Mouse (Mus musculus): ENCODE results near the gene Sugct. TPM values are rescaled to one million over a fixed set of nuclear protein-coding genes. Genes with fewer than 3 reads are reported as not detected.

Gene Sugct
- total RNA-seq, 1 experiment = 0.80 TPM

- H3K4me1 ChIP-seq (ENCODE audit: control insufficient read depth in 2 of 2, insufficient read depth in 2 of 2, low read length in 2 of 2, poor library complexity in 1 of 2) = no peaks in the 10 kb centered on the region
- H3K36me3 ChIP-seq (ENCODE audit: control insufficient read depth, insufficient read depth, low read length, poor library complexity, severe bottlenecking) = no peaks in the 10 kb centered on the region
- H3K9ac ChIP-seq (ENCODE audit: insufficient read depth, low read depth, low read length, poor library complexity, severe bottlenecking) = no peak overlapping the region
- TF ChIP-seq ZC3H11A (IDR thresholded peaks at IDR 0.05; ENCODE audit: borderline replicate concordance, low read depth, low read length) = no peak
- DNase-seq (ENCODE audit: low read depth, low spot score) = no peak
- H3K27ac ChIP-seq (ENCODE audit: insufficient read depth, low read depth, low read length, poor library complexity, severe bottlenecking) = no peak overlapping the region
- H3K9me3 ChIP-seq (ENCODE audit: control insufficient read depth, insufficient read depth, low read depth, low read length) = no peaks in the 10 kb centered on the region
- H3K4me3 ChIP-seq (ENCODE audit: insufficient read depth in 1 of 2, low read depth in 1 of 2, low read length in 2 of 2, poor library complexity in 1 of 2, severe bottlenecking in 1 of 2) = no peak overlapping the region
- in situ Hi-C loops (cut with MboI; ENCODE audit: low sequenced_read_pairs in 2 of 2, unreplicated experiment in 2 of 2) = no loop called here
Observed at GRCm38 (mm10) chr13:17216524-17216923, 478.8 kb downstream of the Sugct start.

GRCm38 (mm10) chr13:17212681-17213080, 482.7 kb downstream of the Sugct start:
- no peaks in the 10 kb centered on the region for H3K36me3 ChIP-seq (ENCODE audit: control insufficient read depth, insufficient read depth, low read length, poor library complexity, severe bottlenecking)
- in situ Hi-C loops (cut with MboI; ENCODE audit: low sequenced_read_pairs in 2 of 2, unreplicated experiment in 2 of 2) = no loop called here
- TF ChIP-seq MAFK (IDR thresholded peaks at IDR 0.05; ENCODE audit: insufficient read depth, low read depth, low read length) (no peak), CHD2 (IDR thresholded peaks at IDR 0.05; ENCODE audit: low read depth, low read length) (no peak), ZNF384 (IDR thresholded peaks at IDR 0.05; ENCODE audit: low read depth, low read length) (no peak), ZC3H11A (IDR thresholded peaks at IDR 0.05; ENCODE audit: borderline replicate concordance, low read depth, low read length) (no peak), HCFC1 (IDR thresholded peaks at IDR 0.05; ENCODE audit: borderline replicate concordance, insufficient read depth, low read length) (no peak)
- no peak overlapping the region for H3K27ac ChIP-seq (ENCODE audit: insufficient read depth, low read depth, low read length, poor library complexity, severe bottlenecking)
- no peak for DNase-seq (ENCODE audit: low read depth, low spot score)
- H3K4me3 ChIP-seq (ENCODE audit: insufficient read depth in 1 of 2, low read depth in 1 of 2, low read length in 2 of 2, poor library complexity in 1 of 2, severe bottlenecking in 1 of 2) = no peak overlapping the region
- no peaks in the 10 kb centered on the region for H3K4me1 ChIP-seq (ENCODE audit: control insufficient read depth in 2 of 2, insufficient read depth in 2 of 2, low read length in 2 of 2, poor library complexity in 1 of 2)
- H3K9me3 ChIP-seq (ENCODE audit: control insufficient read depth, insufficient read depth, low read depth, low read length) = no peaks in the 10 kb centered on the region
- H3K9ac ChIP-seq (ENCODE audit: insufficient read depth, low read depth, low read length, poor library complexity, severe bottlenecking) = no peak overlapping the region

GRCm38 (mm10) chr13:17190180-17190762, 505.1 kb downstream of the Sugct start:
- DNase-seq (ENCODE audit: low read depth, low spot score) = no peak
- H3K4me3 ChIP-seq (ENCODE audit: insufficient read depth in 1 of 2, low read depth in 1 of 2, low read length in 2 of 2, poor library complexity in 1 of 2, severe bottlenecking in 1 of 2) = no peak overlapping the region
- no peaks in the 10 kb centered on the region for H3K9me3 ChIP-seq (ENCODE audit: control insufficient read depth, insufficient read depth, low read depth, low read length)
- in situ Hi-C loops (cut with MboI; ENCODE audit: low sequenced_read_pairs in 2 of 2, unreplicated experiment in 2 of 2) = no loop called here
- TF ChIP-seq CHD2 (IDR thresholded peaks at IDR 0.05; ENCODE audit: low read depth, low read length) = no peak
- no peak for TF ChIP-seq MAFK (IDR thresholded peaks at IDR 0.05; ENCODE audit: insufficient read depth, low read depth, low read length)
- TF ChIP-seq ZNF384 (IDR thresholded peaks at IDR 0.05; ENCODE audit: low read depth, low read length) = no peak
- TF ChIP-seq ZC3H11A (IDR thresholded peaks at IDR 0.05; ENCODE audit: borderline replicate concordance, low read depth, low read length) = no peak
- no peak for TF ChIP-seq HCFC1 (IDR thresholded peaks at IDR 0.05; ENCODE audit: borderline replicate concordance, insufficient read depth, low read length)
- H3K36me3 ChIP-seq (ENCODE audit: control insufficient read depth, insufficient read depth, low read length, poor library complexity, severe bottlenecking) = no peaks in the 10 kb centered on the region
- no peaks in the 10 kb centered on the region for H3K4me1 ChIP-seq (ENCODE audit: control insufficient read depth in 2 of 2, insufficient read depth in 2 of 2, low read length in 2 of 2, poor library complexity in 1 of 2)
- no peak overlapping the region for H3K9ac ChIP-seq (ENCODE audit: insufficient read depth, low read depth, low read length, poor library complexity, severe bottlenecking)
- H3K27ac ChIP-seq (ENCODE audit: insufficient read depth, low read depth, low read length, poor library complexity, severe bottlenecking) = no peak overlapping the region

- in situ Hi-C loops (cut with MboI; ENCODE audit: low sequenced_read_pairs in 2 of 2, unreplicated experiment in 2 of 2) = no loop called here
- Histone ChIP-seq H3K9me3 (ENCODE audit: control insufficient read depth, insufficient read depth, low read depth, low read length) (no peaks in the 10 kb centered on the region), H3K4me1 (ENCODE audit: control insufficient read depth in 2 of 2, insufficient read depth in 2 of 2, low read length in 2 of 2, poor library complexity in 1 of 2) (no peaks in the 10 kb centered on the region), H3K4me3 (ENCODE audit: insufficient read depth in 1 of 2, low read depth in 1 of 2, low read length in 2 of 2, poor library complexity in 1 of 2, severe bottlenecking in 1 of 2) (no peak overlapping the region), H3K9ac (ENCODE audit: insufficient read depth, low read depth, low read length, poor library complexity, severe bottlenecking) (no peak overlapping the region), H3K27ac (ENCODE audit: insufficient read depth, low read depth, low read length, poor library complexity, severe bottlenecking) (no peak overlapping the region), H3K36me3 (ENCODE audit: control insufficient read depth, insufficient read depth, low read length, poor library complexity, severe bottlenecking) (no peaks in the 10 kb centered on the region)
- TF ChIP-seq CHD2 (IDR thresholded peaks at IDR 0.05; ENCODE audit: low read depth, low read length) (no peak), HCFC1 (IDR thresholded peaks at IDR 0.05; ENCODE audit: borderline replicate concordance, insufficient read depth, low read length) (no peak), ZC3H11A (IDR thresholded peaks at IDR 0.05; ENCODE audit: borderline replicate concordance, low read depth, low read length) (no peak), MAFK (IDR thresholded peaks at IDR 0.05; ENCODE audit: insufficient read depth, low read depth, low read length) (no peak), ZNF384 (IDR thresholded peaks at IDR 0.05; ENCODE audit: low read depth, low read length) (no peak)
- peak; percentile 2 for DNase-seq (ENCODE audit: low read depth, low spot score)
Observed at GRCm38 (mm10) chr13:17185253-17185652, 510.1 kb downstream of the Sugct start.

GRCm38 (mm10) chr13:17165917-17166316, 529.4 kb downstream of the Sugct start:
- TF ChIP-seq CHD2 (IDR thresholded peaks at IDR 0.05; ENCODE audit: low read depth, low read length) = no peak
- TF ChIP-seq MAFK (IDR thresholded peaks at IDR 0.05; ENCODE audit: insufficient read depth, low read depth, low read length) = no peak
- TF ChIP-seq HCFC1 (IDR thresholded peaks at IDR 0.05; ENCODE audit: borderline replicate concordance, insufficient read depth, low read length) = no peak
- TF ChIP-seq ZC3H11A (IDR thresholded peaks at IDR 0.05; ENCODE audit: borderline replicate concordance, low read depth, low read length) = no peak
- no peak for TF ChIP-seq ZNF384 (IDR thresholded peaks at IDR 0.05; ENCODE audit: low read depth, low read length)

More at GRCm38 (mm10) chr13:17165917-17166316, 529.4 kb downstream of the Sugct start:
- Histone ChIP-seq H3K9me3 (ENCODE audit: control insufficient read depth, insufficient read depth, low read depth, low read length) (no peaks in the 10 kb centered on the region), H3K27ac (ENCODE audit: insufficient read depth, low read depth, low read length, poor library complexity, severe bottlenecking) (no peak overlapping the region), H3K9ac (ENCODE audit: insufficient read depth, low read depth, low read length, poor library complexity, severe bottlenecking) (no peak overlapping the region), H3K4me3 (ENCODE audit: insufficient read depth in 1 of 2, low read depth in 1 of 2, low read length in 2 of 2, poor library complexity in 1 of 2, severe bottlenecking in 1 of 2) (no peak overlapping the region), H3K36me3 (ENCODE audit: control insufficient read depth, insufficient read depth, low read length, poor library complexity, severe bottlenecking) (no peaks in the 10 kb centered on the region), H3K4me1 (ENCODE audit: control insufficient read depth in 2 of 2, insufficient read depth in 2 of 2, low read length in 2 of 2, poor library complexity in 1 of 2) (no peaks in the 10 kb centered on the region)
- DNase-seq (ENCODE audit: low read depth, low spot score) = no peak
- in situ Hi-C loops (cut with MboI; ENCODE audit: low sequenced_read_pairs in 2 of 2, unreplicated experiment in 2 of 2) = no loop called here
